Mouse (Mus musculus): ENCODE measurements at regions not wholly inside any gene's neighbourhood (a gene's known extent, or its start where the extent isn't known, plus 50 kb on each side); places are given as distances from the start of the nearest gene placed in this dataset.

DNA sequence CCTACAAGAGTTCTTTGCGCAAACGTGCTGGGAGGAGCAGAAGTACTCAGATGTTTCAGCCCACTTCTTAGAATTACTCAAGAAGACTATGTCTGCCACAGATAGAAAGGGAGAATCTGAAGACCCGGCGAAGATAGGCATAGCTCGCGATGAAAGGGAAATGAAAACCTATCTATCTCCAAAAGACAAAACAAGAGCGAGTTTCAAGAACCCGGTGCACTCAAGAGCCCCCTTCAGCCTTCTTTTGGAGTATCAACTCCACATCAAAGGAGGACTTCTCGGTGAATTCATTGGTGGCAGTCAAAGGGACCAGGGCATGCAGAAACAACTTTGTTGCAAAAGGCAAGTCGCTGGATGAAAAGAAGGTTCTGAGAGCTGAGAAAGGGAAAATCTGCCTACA, 63.8 kb upstream of the Nek7 start:
- no peak for TF ChIP-seq GATA1 (IDR thresholded peaks at IDR 0.05; ENCODE audit: borderline replicate concordance, low read length)
- no peak for TF ChIP-seq CTCF (IDR thresholded peaks at IDR 0.05; ENCODE audit: low read depth, low read length)
- TF ChIP-seq TAL1 (conservative IDR thresholded peaks at IDR 0.05; ENCODE audit: low read depth, low read length) = no peak
